Mouse (Mus musculus) myocyte (in vitro differentiated cells): ENCODE measurements around the gene Adra1d.

ENCODE experiments used
- MAX ChIP-seq: IDR thresholded peaks from one replicate; pipeline ENCODE4 v1.6.1; 2011; ENCODE audit warnings: low read depth, mild to moderate bottlenecking, control low read depth
- POLR2A ChIP-seq: IDR thresholded peaks from one replicate; pipeline ENCODE4 v1.6.1; 2011; ENCODE audit warnings: low read depth, mild to moderate bottlenecking, control low read depth, moderate library complexity; ENCODE audit not compliant: insufficient read length
- USF1 ChIP-seq: IDR thresholded peaks from one replicate; pipeline ENCODE4 v1.6.1; 2011; ENCODE audit warnings: low read depth, mild to moderate bottlenecking, control low read depth, moderate library complexity

DNA sequence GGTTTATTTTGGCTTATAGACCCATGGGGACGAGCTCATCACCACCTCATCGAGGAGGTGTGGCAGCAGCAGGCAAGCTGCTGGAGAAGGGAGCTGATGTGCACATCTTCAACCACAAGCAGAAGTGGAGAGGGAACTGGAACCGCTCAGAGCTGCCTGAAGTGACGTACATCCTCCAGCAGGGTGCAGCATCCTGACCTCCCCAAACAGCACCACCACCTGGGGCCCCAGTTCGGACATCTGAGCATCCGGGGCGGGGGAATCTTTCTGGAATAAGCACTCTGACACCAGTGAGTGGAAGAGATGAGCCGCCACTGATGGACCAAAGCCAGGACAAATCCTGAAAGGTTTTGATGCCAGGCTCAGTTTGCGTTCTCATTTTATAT, 31.5 kb downstream of the Adra1d start:
- TF ChIP-seq MAX (no peak), POLR2A (no peak), USF1 (no peak)
